Mouse (Mus musculus) hindbrain, postnatal 0 days (tissue): ENCODE data around the gene Pitx3. TPM values are rescaled to one million over a fixed set of nuclear protein-coding genes. Genes with fewer than 3 reads are reported as not detected.
A peak's percentile ranks its signal among the peaks of the same experiment; 100 is the strongest.

Source experiments
- ATAC-seq: fragments of 200-750 bp; cut with Nextera tagmentation; 2 replicates; pipeline ENCODE4 v1.8.0; 2017; ENCODE audit warnings: mild to moderate bottlenecking, moderate TSS enrichment, moderate library complexity
- DNase-seq: peaks from one replicate; pipeline ENCODE4 v3.0.0-alpha.2; 2015; ENCODE audit warnings: low spot score
- H3K27ac ChIP-seq: fragments of 300-500 bp; sonication (generic); 2 replicates; pipeline ENCODE4 v1.5.1; 2014; ENCODE audit warnings: mild to moderate bottlenecking
- H3K27me3 ChIP-seq: fragments of 300-500 bp; sonication (generic); 2 replicates; pipeline ENCODE4 v1.6.1; 2014; ENCODE audit warnings: low read length, mixed read lengths; ENCODE audit not compliant: insufficient read depth
- H3K36me3 ChIP-seq: fragments of 300-500 bp; sonication (generic); 2 replicates; pipeline ENCODE4 v1.6.1; 2014; ENCODE audit warnings: low read length, mixed read lengths; ENCODE audit not compliant: insufficient read depth
- H3K4me1 ChIP-seq: fragments of 300-500 bp; sonication (generic); 2 replicates; pipeline ENCODE4 v1.6.1; 2014; ENCODE audit warnings: antibody characterized with exemption, low read length, mixed read lengths; ENCODE audit not compliant: insufficient read depth
- H3K4me2 ChIP-seq: fragments of 300-500 bp; sonication (generic); 2 replicates; pipeline ENCODE4 v1.6.1; 2014; ENCODE audit warnings: low read depth, mild to moderate bottlenecking, low read length, moderate library complexity, mixed read lengths
- H3K4me3 ChIP-seq: fragments of 300-500 bp; sonication (generic); 2 replicates; pipeline ENCODE4 v1.5.1; 2014; ENCODE audit warnings: low read length
- H3K9ac ChIP-seq: fragments of 300-500 bp; sonication (generic); replicated peaks from 2 replicates; pipeline ENCODE4 v1.6.1; 2014; ENCODE audit warnings: mild to moderate bottlenecking, low read length, moderate library complexity, mixed read lengths
- H3K9me3 ChIP-seq: fragments of 300-500 bp; sonication (generic); 2 replicates; pipeline ENCODE4 v1.6.1; 2016; ENCODE audit warnings: low read length, mixed read lengths
- CTCF ChIP-seq: IDR thresholded peaks from 2 replicates; pipeline ENCODE4 v1.5.1; 2016; ENCODE audit warnings: antibody characterized with exemption, control low read depth, low read depth
- WGBS: fragments of 180-500 bp; shearing (Covaris S2); extraction: QIAGEN DNeasy Blood & Tissue Kit; methylation state at CpG from one replicate; pipeline ENCODE4 v1.1.7; 2014; 5-methylcytosine and 5-hydroxymethylcytosine counted together
- polyA plus RNA-seq: library from polyadenylated mRNA; unstranded; fragments of >200 nt; fragmentation: Nextera tagmentation; extraction: Ambion mirVana; gene quantifications from 2 replicates; pipeline ENCODE4 v1.2.1, GENCODE M21; 2015
- total RNA-seq: library from RNA; depleted of rRNA; stranded (reverse); fragments of >200 nt; gene quantifications from 2 replicates; pipeline ENCODE4 v1.2.3, GENCODE M21; 2014

Pitx3 gene
- total and polyA plus RNA-seq, 2 experiments from 2014 or later, result 0.21 TPM; not detected in 1

DNA sequence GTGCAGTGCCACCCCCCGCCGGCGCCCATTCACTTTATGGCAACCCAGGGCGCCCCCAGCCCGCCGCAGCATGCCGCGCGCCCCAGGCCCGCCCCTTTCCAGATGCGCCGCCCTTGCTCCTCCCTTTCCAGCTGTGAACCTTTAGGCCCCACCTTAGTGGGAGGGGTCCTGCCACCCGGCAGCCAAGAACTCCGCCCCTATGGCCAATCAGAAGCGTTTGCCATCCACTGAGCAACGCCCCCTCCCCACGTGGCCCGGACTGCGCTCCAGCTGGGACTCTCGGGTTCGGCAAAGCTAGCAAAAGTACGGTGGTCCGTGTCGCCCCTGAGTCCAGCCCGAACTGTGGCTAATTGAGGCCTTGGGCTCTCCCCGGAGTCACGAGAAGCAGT, 240 bp upstream of the Pitx3 start:
- peak; percentile 54; the same call in 1 of the 2 replicates for ATAC-seq

DNA sequence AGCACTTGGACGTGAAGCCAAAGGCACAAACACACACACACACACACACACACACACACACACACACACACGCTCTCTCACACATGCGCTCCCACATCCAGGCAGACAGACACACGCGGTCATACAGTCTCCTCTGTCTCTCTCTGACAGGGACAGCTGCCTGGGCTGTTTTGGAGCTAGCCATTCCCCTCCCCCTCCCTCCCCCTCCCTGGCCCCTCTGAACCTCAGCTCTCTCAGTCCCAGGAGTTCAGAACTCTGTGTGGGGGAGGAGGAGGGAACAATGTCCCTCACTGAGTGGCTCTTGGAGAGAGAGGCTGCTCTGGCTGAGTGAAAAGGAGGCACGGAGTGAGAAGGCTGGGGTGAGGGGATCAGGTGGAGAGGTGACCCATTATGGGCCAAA, 7.0 kb downstream of the Pitx3 start:
- Histone ChIP-seq H3K36me3 (no peaks in the 10 kb centered on the region), H3K27me3 (peaks cover 30% of the 10 kb centered on the region), H3K4me3 (no peak overlapping the region), H3K27ac (no peak overlapping the region), H3K9ac (no peak overlapping the region), H3K9me3 (no peaks in the 10 kb centered on the region), H3K4me1 (peaks cover 10% of the 10 kb centered on the region; the same call in 1 of the 2 replicates), H3K4me2 (no peak overlapping the region)
- no peak for TF ChIP-seq CTCF
- no peak for DNase-seq
- 13% methylated on average over 6 of the region's 6 CpGs for WGBS
- peak; percentile 18; the same call in 1 of the 2 replicates for ATAC-seq

More for the DNA sequence above, 240 bp upstream of the Pitx3 start:
- under 1% methylated on average over 26 of the region's 27 CpGs for WGBS
- Histone ChIP-seq H3K4me1 (peaks cover 18% of the 10 kb centered on the region), H3K4me3 (peak overlapping the region; percentile 41), H3K27ac (no peak overlapping the region), H3K9me3 (no peaks in the 10 kb centered on the region), H3K4me2 (peak overlapping the region; percentile 75), H3K9ac (no peak overlapping the region; the same call in 1 of the 2 replicates), H3K36me3 (no peaks in the 10 kb centered on the region), H3K27me3 (peaks cover 35% of the 10 kb centered on the region)
- peak; percentile 83 for DNase-seq
- TF ChIP-seq CTCF, result no peak

DNA sequence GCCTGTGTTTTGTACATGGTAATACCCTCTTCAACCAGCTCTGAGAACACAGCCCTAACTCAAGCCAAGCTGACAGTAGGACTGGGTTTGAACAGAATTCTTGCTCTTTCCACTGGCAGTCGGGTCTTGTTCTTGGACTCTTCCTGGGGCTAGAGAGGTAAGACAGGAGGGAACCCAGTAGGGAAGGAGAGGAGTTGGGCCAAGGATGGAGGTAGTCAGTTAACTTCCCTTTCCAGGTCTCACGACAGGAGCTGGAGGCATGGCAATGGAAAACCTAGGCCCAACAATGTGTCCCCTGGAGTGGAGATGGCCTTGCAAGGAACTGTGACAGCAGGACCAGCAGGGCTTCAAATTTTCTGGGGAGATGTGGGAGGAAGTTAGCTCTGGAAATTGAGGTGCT, 7.8 kb downstream of the Pitx3 start:
- Histone ChIP-seq H3K27me3 (peaks cover 25% of the 10 kb centered on the region), H3K9ac (no peak overlapping the region), H3K4me1 (peaks cover 14% of the 10 kb centered on the region; the same call in 1 of the 2 replicates), H3K4me2 (no peak overlapping the region), H3K36me3 (no peaks in the 10 kb centered on the region), H3K9me3 (no peaks in the 10 kb centered on the region), H3K27ac (no peak overlapping the region), H3K4me3 (no peak overlapping the region)
- 47% methylated on average over 2 of the region's 2 CpGs for WGBS
- no peak for TF ChIP-seq CTCF
- DNase-seq (no peak), ATAC-seq (no peak)

DNA sequence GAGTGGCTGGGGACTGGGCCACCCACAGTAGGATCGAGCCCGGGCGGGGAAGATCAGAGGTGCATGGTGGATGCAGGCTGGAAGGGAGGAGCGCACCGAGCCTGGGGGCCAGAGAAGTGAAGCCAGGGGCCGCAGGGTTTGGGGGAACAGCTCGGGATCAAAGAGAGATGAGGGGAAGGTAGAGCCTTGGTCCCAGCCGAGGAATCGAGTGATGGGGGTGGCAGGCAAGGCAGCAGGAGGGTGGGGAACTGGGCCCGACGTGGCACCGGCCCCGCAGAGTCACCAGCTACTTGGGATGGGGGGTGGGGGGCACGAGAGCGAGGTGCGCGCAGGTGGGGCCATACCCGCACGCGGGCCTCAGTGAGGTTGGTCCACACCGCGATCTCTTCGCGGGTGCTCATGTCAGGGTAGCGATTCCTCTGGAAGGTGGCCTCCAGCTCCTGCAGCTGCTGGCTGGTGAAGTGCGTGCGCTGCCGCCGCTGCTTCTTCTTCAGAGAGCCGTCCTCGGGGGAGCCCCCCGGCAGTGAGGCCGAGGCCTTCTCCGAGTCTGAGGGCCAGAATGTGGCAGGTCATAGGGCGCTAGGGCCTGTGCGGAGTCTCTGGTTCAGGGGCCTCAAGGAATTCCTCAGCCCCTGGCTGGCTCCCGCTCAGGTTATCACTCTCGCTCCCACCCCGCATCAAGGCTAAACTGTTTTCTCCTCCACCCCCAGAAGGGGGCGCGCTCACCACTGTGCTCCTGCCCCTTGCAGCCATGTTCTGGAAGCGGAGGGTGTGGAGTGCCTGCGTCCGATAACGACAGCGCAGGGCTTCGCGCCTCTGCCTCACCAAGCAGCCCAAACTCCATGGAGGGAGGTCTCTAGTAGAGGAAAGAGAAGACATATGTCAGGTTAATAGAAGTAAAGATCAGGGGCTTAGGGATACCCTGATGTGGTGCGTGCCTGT, 11.2 kb downstream of the Pitx3 start:
- peak; percentile 35 for DNase-seq
- Histone ChIP-seq H3K9ac (peak overlapping the region; percentile 49; the same call in 1 of the 2 replicates), H3K27me3 (peaks cover 46% of the 10 kb centered on the region), H3K27ac (no peak overlapping the region), H3K4me3 (peak overlapping the region; percentile 46), H3K4me2 (peak overlapping the region; percentile 97), H3K36me3 (no peaks in the 10 kb centered on the region), H3K9me3 (no peaks in the 10 kb centered on the region), H3K4me1 (peaks cover 16% of the 10 kb centered on the region; the same call in 1 of the 2 replicates)
- WGBS, result 3% methylated on average over 49 of the region's 49 CpGs
- peak; percentile 28; the same call in 1 of the 2 replicates for ATAC-seq
- peak; percentile 73 for TF ChIP-seq CTCF

DNA sequence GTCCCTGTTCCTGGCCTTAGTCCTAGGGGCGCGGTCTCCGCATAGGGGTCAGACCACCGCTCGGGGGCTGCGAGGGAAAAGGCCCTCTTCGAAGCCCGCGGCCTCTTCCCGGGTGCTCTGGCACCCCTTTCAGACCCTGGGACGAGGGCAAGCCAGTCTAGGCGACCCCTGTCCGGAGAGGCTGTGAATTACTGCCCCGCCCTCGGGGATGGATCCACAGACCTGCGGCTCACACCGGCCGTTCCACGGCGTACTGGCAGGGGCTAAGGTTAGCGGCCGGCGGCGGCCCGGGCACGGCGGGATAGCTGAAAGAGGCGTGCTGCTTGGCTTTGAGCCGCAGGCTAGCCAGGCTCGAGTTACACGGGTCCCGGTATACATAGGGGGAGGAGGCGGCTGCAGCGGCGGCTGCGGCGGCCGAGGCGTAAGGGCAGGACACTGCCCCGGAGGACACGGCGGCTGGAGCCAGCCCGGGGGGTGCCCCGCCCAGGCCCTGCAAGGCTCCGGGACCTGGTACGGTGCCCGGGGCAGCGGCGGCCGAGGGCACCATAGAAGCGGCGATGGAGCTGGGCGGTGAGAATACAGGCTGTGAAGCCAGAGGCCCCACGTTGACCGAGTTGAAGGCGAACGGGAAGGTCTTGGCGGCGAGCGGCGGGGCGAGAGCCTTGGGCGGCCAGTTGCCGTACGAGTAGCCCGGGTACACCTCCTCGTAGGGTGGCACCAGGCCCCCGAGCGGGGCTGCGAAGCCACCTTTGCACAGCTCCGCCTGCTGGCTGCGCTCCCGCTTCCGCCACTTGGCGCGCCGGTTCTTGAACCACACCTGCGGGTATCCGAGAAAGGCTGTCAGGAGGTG, 12.1 kb downstream of the Pitx3 start:
- H3K4me3 ChIP-seq, result peak overlapping the region; percentile 46

DNA sequence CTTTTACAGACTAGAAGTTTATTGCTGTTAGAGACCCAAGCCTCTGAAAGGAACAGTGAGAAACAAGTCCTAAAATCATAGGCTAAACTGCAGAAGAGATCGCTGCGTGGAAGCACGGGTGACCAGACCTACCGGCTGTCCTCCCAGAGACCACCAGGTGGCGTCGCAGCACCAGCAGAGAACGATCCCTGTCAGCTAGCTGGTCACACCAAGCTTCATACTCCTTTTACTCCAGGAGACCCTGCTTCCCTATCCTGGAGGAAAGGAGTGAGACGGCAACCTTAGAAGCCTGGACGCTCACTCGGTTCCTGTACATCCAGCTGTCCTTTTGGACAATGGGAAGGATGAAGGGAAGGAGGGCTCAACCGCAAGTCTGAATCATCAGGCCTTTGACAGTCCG, 12.8 kb downstream of the Pitx3 start:
- TF ChIP-seq CTCF, result peak; percentile 99
- Histone ChIP-seq H3K9me3 (no peaks in the 10 kb centered on the region), H3K27ac (no peak overlapping the region), H3K9ac (peak overlapping the region; percentile 49; the same call in 1 of the 2 replicates), H3K4me3 (peak overlapping the region; percentile 46), H3K36me3 (no peaks in the 10 kb centered on the region), H3K4me2 (peak overlapping the region; percentile 97), H3K4me1 (peaks cover 20% of the 10 kb centered on the region; the same call in 1 of the 2 replicates), H3K27me3 (peaks cover 43% of the 10 kb centered on the region)
- under 1% methylated on average over 12 of the region's 12 CpGs for WGBS
- ATAC-seq (peak; percentile 84), DNase-seq (peak; percentile 94)

More for the DNA sequence above, 12.1 kb downstream of the Pitx3 start:
- Histone ChIP-seq H3K4me2 (peak overlapping the region; percentile 97), H3K27ac (no peak overlapping the region), H3K27me3 (peaks cover 47% of the 10 kb centered on the region), H3K9me3 (no peaks in the 10 kb centered on the region), H3K9ac (peak overlapping the region; percentile 49), H3K36me3 (no peaks in the 10 kb centered on the region), H3K4me1 (peaks cover 20% of the 10 kb centered on the region; the same call in 1 of the 2 replicates)
- under 1% methylated on average over 78 of the region's 79 CpGs for WGBS
- peak; percentile 30; the same call in 1 of the 2 replicates for ATAC-seq
- peak; percentile 59 for TF ChIP-seq CTCF
- DNase-seq, result peak; percentile 59
